Mouse (Mus musculus) limb, embryonic 14.5 days (tissue): ENCODE measurements at regions not wholly inside any gene's neighbourhood (a gene's known extent, or its start where the extent isn't known, plus 50 kb on each side); places are given as distances from the start of the nearest gene placed in this dataset.

Experiments
- ATAC-seq: fragments of 200-750 bp; cut with Nextera tagmentation; 2 replicates; pipeline ENCODE4 v1.8.0; 2017; ENCODE audit warnings: low read depth, moderate number of reproducible peaks, moderate TSS enrichment; ENCODE audit not compliant: low FRiP score
- DNase-seq: peaks from one replicate; pipeline ENCODE4 v3.0.0-alpha.2; 2015; ENCODE audit warnings: low spot score
- H3K27ac ChIP-seq: fragments of 300-500 bp; sonication (generic); replicated peaks from 2 replicates; pipeline ENCODE4 v1.5.1; 2014; ENCODE audit warnings: low read depth, mild to moderate bottlenecking, low read length, moderate library complexity, mixed read lengths
- H3K27me3 ChIP-seq: fragments of 300-500 bp; sonication (generic); 2 replicates; pipeline ENCODE4 v1.6.1; 2014; ENCODE audit warnings: low read length, mixed read lengths; ENCODE audit not compliant: control insufficient read depth, insufficient read depth
- H3K36me3 ChIP-seq: fragments of 300-500 bp; sonication (generic); 2 replicates; pipeline ENCODE4 v1.6.1; 2014; ENCODE audit warnings: mild to moderate bottlenecking, low read length, moderate library complexity, mixed read lengths; ENCODE audit not compliant: control insufficient read depth, insufficient read depth
- H3K4me1 ChIP-seq: fragments of 300-500 bp; sonication (generic); 2 replicates; pipeline ENCODE4 v1.6.1; 2014; ENCODE audit warnings: antibody characterized with exemption, low read length, mixed read lengths; ENCODE audit not compliant: control insufficient read depth, insufficient read depth
- H3K4me2 ChIP-seq: fragments of 300-500 bp; sonication (generic); replicated peaks from 2 replicates; pipeline ENCODE4 v1.6.1; 2014; ENCODE audit warnings: low read depth, mild to moderate bottlenecking, low read length, moderate library complexity; ENCODE audit not compliant: severe bottlenecking
- H3K4me3 ChIP-seq: fragments of 300-500 bp; sonication (generic); replicated peaks from 2 replicates; pipeline ENCODE4 v1.5.1; 2014; ENCODE audit warnings: low read length
- H3K9ac ChIP-seq: fragments of 300-500 bp; sonication (generic); 2 replicates; pipeline ENCODE4 v1.6.1; 2014; ENCODE audit warnings: mild to moderate bottlenecking, low read depth, low read length, moderate library complexity; ENCODE audit not compliant: severe bottlenecking
- H3K9me3 ChIP-seq: fragments of 300-500 bp; sonication (generic); 2 replicates; pipeline ENCODE4 v1.6.1; 2016; ENCODE audit warnings: low read length; ENCODE audit not compliant: control insufficient read depth
- POLR2A ChIP-seq: fragments of 200-500 bp; IDR thresholded peaks from 2 replicates; pipeline ENCODE4 v1.8.0; 2012; ENCODE audit warnings: inconsistent platforms, mild to moderate bottlenecking, moderate library complexity, borderline replicate concordance; ENCODE audit not compliant: insufficient read depth, insufficient read length; ENCODE audit errors: extremely low read depth
- WGBS: fragments of 180-500 bp; shearing (Covaris S2); extraction: QIAGEN DNeasy Blood & Tissue Kit; methylation state at CpG from one replicate; pipeline ENCODE4 v1.1.7; 2014; 5-methylcytosine and 5-hydroxymethylcytosine counted together

- Histone ChIP-seq H3K27ac (0 out of 2 replicates have a peak overlapping the region, but pooled peaks have one; percentile 43), H3K36me3 (no peaks in the 10 kb centered on the region), H3K4me3 (no peak overlapping the region), H3K4me1 (peaks cover 15% of the 10 kb centered on the region), H3K9ac (no peak overlapping the region), H3K9me3 (no peaks in the 10 kb centered on the region), H3K27me3 (no peaks in the 10 kb centered on the region), H3K4me2 (no peak overlapping the region)
- WGBS = 22% methylated on average over 4 of the region's 4 CpGs
- ATAC-seq (no peak), DNase-seq (no peak)
- TF ChIP-seq POLR2A = no peak
Observed at GRCm38 (mm10) chr1:72946235-72946634, 69.5 kb downstream of the Tnp1 start.

- ATAC-seq (no peak), DNase-seq (no peak)
- H3K9ac ChIP-seq = no peak overlapping the region
- no peak for TF ChIP-seq POLR2A
- H3K4me3 ChIP-seq = 0 out of 2 replicates have a peak overlapping the region, but pooled peaks have one; percentile 4
- no peaks in the 10 kb centered on the region for H3K9me3 ChIP-seq
- H3K27ac ChIP-seq = no peak overlapping the region
- H3K36me3 ChIP-seq = no peaks in the 10 kb centered on the region
- no peaks in the 10 kb centered on the region for H3K27me3 ChIP-seq
- H3K4me2 ChIP-seq = peak overlapping the region; percentile 47
- 20% methylated on average over 9 of the region's 9 CpGs for WGBS
- H3K4me1 ChIP-seq = peaks cover 15% of the 10 kb centered on the region
Observed at GRCm38 (mm10) chr1:72945750-72946102, 70.0 kb downstream of the Tnp1 start.

- ATAC-seq (no peak; the same call in 1 of the 2 replicates), DNase-seq (peak; percentile 50)
- no peak overlapping the region for H3K27ac ChIP-seq
- no peaks in the 10 kb centered on the region for H3K9me3 ChIP-seq
- H3K36me3 ChIP-seq = no peaks in the 10 kb centered on the region
- 13% methylated on average over 20 of the region's 21 CpGs for WGBS
- TF ChIP-seq POLR2A = no peak
- H3K4me1 ChIP-seq = peaks cover 15% of the 10 kb centered on the region
- no peak overlapping the region for H3K9ac ChIP-seq
- H3K4me3 ChIP-seq = peak overlapping the region; percentile 4; the same call in 1 of the 2 replicates
- H3K4me2 ChIP-seq = peak overlapping the region; percentile 47
- H3K27me3 ChIP-seq = no peaks in the 10 kb centered on the region
Observed at GRCm38 (mm10) chr1:72944805-72945749, 70.4 kb upstream of the Igfbp5 start.

GRCm38 (mm10) chr1:72944221-72944620 is 69.5 kb upstream of the Igfbp5 start:
- H3K4me1 ChIP-seq = peaks cover 15% of the 10 kb centered on the region
- H3K9ac ChIP-seq = no peak overlapping the region
- TF ChIP-seq POLR2A = no peak
- WGBS = 40% methylated on average over 3 of the region's 3 CpGs
- no peak overlapping the region for H3K4me3 ChIP-seq
- H3K27me3 ChIP-seq = no peaks in the 10 kb centered on the region
- no peaks in the 10 kb centered on the region for H3K36me3 ChIP-seq
- ATAC-seq (no peak), DNase-seq (no peak)
- H3K9me3 ChIP-seq = no peaks in the 10 kb centered on the region
- H3K27ac ChIP-seq = no peak overlapping the region
- no peak overlapping the region for H3K4me2 ChIP-seq

- no peaks in the 10 kb centered on the region for H3K9me3 ChIP-seq
- H3K27me3 ChIP-seq = no peaks in the 10 kb centered on the region
- no peak overlapping the region for H3K4me2 ChIP-seq
- no peak for DNase-seq
- 93% methylated on average over 1 of the region's 1 CpGs for WGBS
- H3K36me3 ChIP-seq = no peaks in the 10 kb centered on the region
- H3K27ac ChIP-seq = no peak overlapping the region
- H3K4me1 ChIP-seq = peaks cover 15% of the 10 kb centered on the region
- TF ChIP-seq POLR2A = no peak
- no peak overlapping the region for H3K9ac ChIP-seq
- no peak overlapping the region for H3K4me3 ChIP-seq
- no peak for ATAC-seq
Observed at GRCm38 (mm10) chr1:72943082-72943481, 68.4 kb upstream of the Igfbp5 start.

- H3K4me2 ChIP-seq = no peak overlapping the region
- H3K9me3 ChIP-seq = no peaks in the 10 kb centered on the region
- no peak for TF ChIP-seq POLR2A
- H3K36me3 ChIP-seq = no peaks in the 10 kb centered on the region
- no peaks in the 10 kb centered on the region for H3K27me3 ChIP-seq
- ATAC-seq (no peak), DNase-seq (peak; percentile 14)
- no peak overlapping the region for H3K27ac ChIP-seq
- peaks cover 15% of the 10 kb centered on the region for H3K4me1 ChIP-seq
- WGBS = 77% methylated on average over 9 of the region's 9 CpGs
- H3K4me3 ChIP-seq = no peak overlapping the region
- no peak overlapping the region for H3K9ac ChIP-seq
Observed at GRCm38 (mm10) chr1:72942351-72942750, 67.7 kb upstream of the Igfbp5 start.
